Mouse (Mus musculus): ENCODE measurements around the gene Cd101. TPM values are rescaled to one million over a fixed set of nuclear protein-coding genes. Genes with fewer than 3 reads are reported as not detected.

Cd101 gene
- polyA plus RNA-seq, 1 experiment, result 0.01 TPM

- Histone ChIP-seq H3K4me3 (ENCODE audit: insufficient read depth, poor library complexity, severe bottlenecking) (no peak overlapping the region), H3ac (ENCODE audit: control insufficient read depth, insufficient read length, low read depth) (no peak overlapping the region), H3K36me3 (ENCODE audit: control insufficient read depth, insufficient read depth) (no peaks in the 10 kb centered on the region), H3K79me2 (ENCODE audit: control insufficient read depth, insufficient read depth) (no peaks in the 10 kb centered on the region), H3K27me3 (ENCODE audit: control insufficient read depth, insufficient read depth, insufficient read length) (no peaks in the 10 kb centered on the region), H3K79me3 (ENCODE audit: low read depth) (no peaks in the 10 kb centered on the region)
- TF ChIP-seq MYOD1 (IDR thresholded peaks at IDR 0.05; ENCODE audit: control insufficient read depth, insufficient read length, low read depth), result no peak
- TF ChIP-seq CEBPB (IDR thresholded peaks at IDR 0.05; ENCODE audit: low read depth), result no peak
- no peak for TF ChIP-seq MYOG (IDR thresholded peaks at IDR 0.05; ENCODE audit: control insufficient read depth, extremely low read depth, insufficient read length)
- TF ChIP-seq FOSL1 (IDR thresholded peaks at IDR 0.05; ENCODE audit: insufficient read depth, low read length, poor library complexity, severe bottlenecking), result no peak
- no peak for TF ChIP-seq USF1 (IDR thresholded peaks at IDR 0.05; ENCODE audit: low read depth)
- no peak for TF ChIP-seq CTCF (IDR thresholded peaks at IDR 0.05; ENCODE audit: control insufficient read depth, insufficient read depth, insufficient read length)
- TF ChIP-seq MAX (IDR thresholded peaks at IDR 0.05), result no peak
These were observed 8.3 kb downstream of the Cd101 start for GRCm38 (mm10) chr3:101021073-101021472.

GRCm38 (mm10) chr3:101018494-101018893, 10.9 kb downstream of the Cd101 start:
- no peaks in the 10 kb centered on the region for H3K79me2 ChIP-seq (ENCODE audit: control insufficient read depth, insufficient read depth)
- no peak for TF ChIP-seq MYOG (IDR thresholded peaks at IDR 0.05; ENCODE audit: control insufficient read depth, extremely low read depth, insufficient read length)
- TF ChIP-seq MYOD1 (IDR thresholded peaks at IDR 0.05; ENCODE audit: control insufficient read depth, insufficient read length, low read depth), result no peak
- no peak for TF ChIP-seq FOSL1 (IDR thresholded peaks at IDR 0.05; ENCODE audit: insufficient read depth, low read length, poor library complexity, severe bottlenecking)
- no peak for TF ChIP-seq CTCF (IDR thresholded peaks at IDR 0.05; ENCODE audit: control insufficient read depth, insufficient read depth, insufficient read length)
- no peak for TF ChIP-seq MAX (IDR thresholded peaks at IDR 0.05)
- no peak for TF ChIP-seq USF1 (IDR thresholded peaks at IDR 0.05; ENCODE audit: low read depth)
- no peak for TF ChIP-seq CEBPB (IDR thresholded peaks at IDR 0.05; ENCODE audit: low read depth)
- no peaks in the 10 kb centered on the region for H3K27me3 ChIP-seq (ENCODE audit: control insufficient read depth, insufficient read depth, insufficient read length)
- no peak overlapping the region for H3ac ChIP-seq (ENCODE audit: control insufficient read depth, insufficient read length, low read depth)
- H3K4me3 ChIP-seq (ENCODE audit: insufficient read depth, poor library complexity, severe bottlenecking), result no peak overlapping the region
- no peaks in the 10 kb centered on the region for H3K36me3 ChIP-seq (ENCODE audit: control insufficient read depth, insufficient read depth)
- H3K79me3 ChIP-seq (ENCODE audit: low read depth), result no peaks in the 10 kb centered on the region

DNA sequence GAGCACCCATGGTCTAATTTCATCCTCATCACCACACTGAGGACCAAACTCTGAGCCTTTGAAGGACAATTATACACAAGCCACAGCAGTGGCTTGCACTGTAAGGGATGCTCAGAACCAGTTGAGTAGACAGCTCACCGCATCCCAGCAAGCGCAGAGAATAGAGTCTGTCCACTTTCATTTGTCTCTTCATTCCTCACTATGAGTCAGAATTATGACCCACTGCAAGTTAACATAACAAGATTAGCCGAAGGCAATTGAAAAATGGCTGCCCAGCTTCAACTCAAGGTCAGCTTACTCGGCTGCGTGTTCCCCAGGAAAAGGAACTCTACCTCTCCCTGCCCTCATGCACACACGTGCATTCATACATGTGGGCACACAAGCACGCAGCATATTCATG, 13.3 kb downstream of the Cd101 start:
- TF ChIP-seq USF1 (IDR thresholded peaks at IDR 0.05; ENCODE audit: low read depth), result no peak
- no peak for TF ChIP-seq CTCF (IDR thresholded peaks at IDR 0.05; ENCODE audit: control insufficient read depth, insufficient read depth, insufficient read length)
- TF ChIP-seq CEBPB (IDR thresholded peaks at IDR 0.05; ENCODE audit: low read depth), result no peak
- TF ChIP-seq FOSL1 (IDR thresholded peaks at IDR 0.05; ENCODE audit: insufficient read depth, low read length, poor library complexity, severe bottlenecking), result no peak
- no peak for TF ChIP-seq MYOG (IDR thresholded peaks at IDR 0.05; ENCODE audit: control insufficient read depth, extremely low read depth, insufficient read length)
- no peaks in the 10 kb centered on the region for H3K36me3 ChIP-seq (ENCODE audit: control insufficient read depth, insufficient read depth)

GRCm38 (mm10) chr3:101015254-101015653, 14.1 kb downstream of the Cd101 start:
- Histone ChIP-seq H3K27me3 (ENCODE audit: control insufficient read depth, insufficient read depth, insufficient read length) (no peaks in the 10 kb centered on the region), H3ac (ENCODE audit: control insufficient read depth, insufficient read length, low read depth) (no peak overlapping the region), H3K4me3 (ENCODE audit: insufficient read depth, poor library complexity, severe bottlenecking) (no peak overlapping the region), H3K36me3 (ENCODE audit: control insufficient read depth, insufficient read depth) (no peaks in the 10 kb centered on the region), H3K79me2 (ENCODE audit: control insufficient read depth, insufficient read depth) (no peaks in the 10 kb centered on the region), H3K79me3 (ENCODE audit: low read depth) (no peaks in the 10 kb centered on the region)
- TF ChIP-seq MAX (IDR thresholded peaks at IDR 0.05), result no peak

More for the DNA sequence above, 13.3 kb downstream of the Cd101 start:
- H3K4me3 ChIP-seq (ENCODE audit: insufficient read depth, poor library complexity, severe bottlenecking), result no peak overlapping the region
- no peaks in the 10 kb centered on the region for H3K79me2 ChIP-seq (ENCODE audit: control insufficient read depth, insufficient read depth)
- no peak overlapping the region for H3ac ChIP-seq (ENCODE audit: control insufficient read depth, insufficient read length, low read depth)
- H3K27me3 ChIP-seq (ENCODE audit: control insufficient read depth, insufficient read depth, insufficient read length), result no peaks in the 10 kb centered on the region
- no peaks in the 10 kb centered on the region for H3K79me3 ChIP-seq (ENCODE audit: low read depth)

DNA sequence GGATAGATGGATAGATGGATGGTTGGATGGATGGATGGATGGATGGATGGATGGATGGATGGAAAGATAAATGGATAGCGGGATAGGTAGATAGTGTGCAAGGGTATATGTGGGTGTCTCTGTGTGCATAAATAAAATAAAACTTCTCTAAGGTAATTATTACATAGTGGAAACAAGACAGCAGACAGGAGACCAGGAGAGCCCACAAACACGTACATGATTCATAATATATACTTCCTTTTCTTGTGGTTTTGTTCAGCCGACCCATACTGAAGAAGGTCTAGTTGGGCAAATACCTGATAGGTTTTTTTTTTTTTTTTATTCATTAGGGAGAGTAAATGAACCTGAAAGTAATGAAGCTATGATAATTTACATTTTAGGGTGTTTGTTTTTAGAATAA, 15.8 kb downstream of the Cd101 start:
- no peak for TF ChIP-seq FOSL1 (IDR thresholded peaks at IDR 0.05; ENCODE audit: insufficient read depth, low read length, poor library complexity, severe bottlenecking)
- TF ChIP-seq CTCF (IDR thresholded peaks at IDR 0.05; ENCODE audit: control insufficient read depth, insufficient read depth, insufficient read length), result no peak
- no peak for TF ChIP-seq CEBPB (IDR thresholded peaks at IDR 0.05; ENCODE audit: low read depth)
- TF ChIP-seq USF1 (IDR thresholded peaks at IDR 0.05; ENCODE audit: low read depth), result no peak
- TF ChIP-seq MYOG (IDR thresholded peaks at IDR 0.05; ENCODE audit: control insufficient read depth, extremely low read depth, insufficient read length), result no peak
- TF ChIP-seq MAX (IDR thresholded peaks at IDR 0.05), result no peak
- TF ChIP-seq MYOD1 (IDR thresholded peaks at IDR 0.05; ENCODE audit: control insufficient read depth, insufficient read length, low read depth), result no peak
- Histone ChIP-seq H3K79me3 (ENCODE audit: low read depth) (no peaks in the 10 kb centered on the region), H3K36me3 (ENCODE audit: control insufficient read depth, insufficient read depth) (no peaks in the 10 kb centered on the region), H3K79me2 (ENCODE audit: control insufficient read depth, insufficient read depth) (no peaks in the 10 kb centered on the region), H3K4me3 (ENCODE audit: insufficient read depth, poor library complexity, severe bottlenecking) (no peak overlapping the region), H3ac (ENCODE audit: control insufficient read depth, insufficient read length, low read depth) (no peak overlapping the region), H3K27me3 (ENCODE audit: control insufficient read depth, insufficient read depth, insufficient read length) (no peaks in the 10 kb centered on the region)

GRCm38 (mm10) chr3:101013005-101013404, 16.4 kb downstream of the Cd101 start:
- Histone ChIP-seq H3K36me3 (ENCODE audit: control insufficient read depth, insufficient read depth) (no peaks in the 10 kb centered on the region), H3K4me3 (ENCODE audit: insufficient read depth, poor library complexity, severe bottlenecking) (no peak overlapping the region)
- TF ChIP-seq MYOG (IDR thresholded peaks at IDR 0.05; ENCODE audit: control insufficient read depth, extremely low read depth, insufficient read length), result no peak
- no peak for TF ChIP-seq MYOD1 (IDR thresholded peaks at IDR 0.05; ENCODE audit: control insufficient read depth, insufficient read length, low read depth)
- TF ChIP-seq CEBPB (IDR thresholded peaks at IDR 0.05; ENCODE audit: low read depth), result no peak
- no peak for TF ChIP-seq USF1 (IDR thresholded peaks at IDR 0.05; ENCODE audit: low read depth)
- no peak for TF ChIP-seq MAX (IDR thresholded peaks at IDR 0.05)
- no peak for TF ChIP-seq CTCF (IDR thresholded peaks at IDR 0.05; ENCODE audit: control insufficient read depth, insufficient read depth, insufficient read length)
- no peak for TF ChIP-seq FOSL1 (IDR thresholded peaks at IDR 0.05; ENCODE audit: insufficient read depth, low read length, poor library complexity, severe bottlenecking)

More at GRCm38 (mm10) chr3:101013005-101013404, 16.4 kb downstream of the Cd101 start:
- Histone ChIP-seq H3K27me3 (ENCODE audit: control insufficient read depth, insufficient read depth, insufficient read length) (no peaks in the 10 kb centered on the region), H3ac (ENCODE audit: control insufficient read depth, insufficient read length, low read depth) (no peak overlapping the region), H3K79me2 (ENCODE audit: control insufficient read depth, insufficient read depth) (no peaks in the 10 kb centered on the region), H3K79me3 (ENCODE audit: low read depth) (no peaks in the 10 kb centered on the region)
